Mouse (Mus musculus) thymus, adult 2 months (tissue): ENCODE data around the gene Osmr. TPM values are rescaled to one million over a fixed set of nuclear protein-coding genes. Genes with fewer than 3 reads are reported as not detected.
"Not testable (repeated sequence)": the region's sequence is repeated elsewhere in the genome, so short reads cannot be mapped to it uniquely, and the experiment has no call there.

Experiments used
- DNase-seq: peaks from one replicate; pipeline ENCODE4 v3.0.0; 2021
- H3K27ac ChIP-seq: fragments of 200-500 bp; 2 replicates; pipeline ENCODE4 v1.5.1; 2012; ENCODE audit warnings: low read length, control low read depth; ENCODE audit not compliant: control insufficient read depth, insufficient read depth
- H3K27me3 ChIP-seq: fragments of 200-500 bp; 2 replicates; pipeline ENCODE4 v1.6.1; 2012; ENCODE audit warnings: mild to moderate bottlenecking, low read length, moderate library complexity, mixed read lengths; ENCODE audit not compliant: control insufficient read depth, insufficient read depth
- H3K36me3 ChIP-seq: fragments of 200-500 bp; 2 replicates; pipeline ENCODE4 v1.6.1; 2012; ENCODE audit warnings: mild to moderate bottlenecking, low read length, moderate library complexity; ENCODE audit not compliant: control insufficient read depth, insufficient read depth
- H3K4me1 ChIP-seq: fragments of 200-500 bp; replicated peaks from 2 replicates; pipeline ENCODE4 v1.6.1; 2012; ENCODE audit warnings: low read length; ENCODE audit not compliant: control insufficient read depth, insufficient read depth
- H3K4me3 ChIP-seq: fragments of 200-500 bp; 2 replicates; pipeline ENCODE4 v1.5.1; 2012; ENCODE audit warnings: mild to moderate bottlenecking, low read length, control low read depth, moderate library complexity; ENCODE audit not compliant: control insufficient read depth, insufficient read depth
- CTCF ChIP-seq: fragments of 200-500 bp; IDR thresholded peaks from 2 replicates; pipeline ENCODE4 v1.5.1; 2012; ENCODE audit warnings: mild to moderate bottlenecking, control low read depth, low read length, moderate library complexity, borderline replicate concordance; ENCODE audit not compliant: control insufficient read depth, poor library complexity, insufficient read depth; ENCODE audit errors: extremely low read depth
- POLR2A ChIP-seq: fragments of 200-500 bp; IDR thresholded peaks from 2 replicates; pipeline ENCODE4 v1.6.1; 2012; ENCODE audit warnings: mild to moderate bottlenecking, low read length, control low read depth, moderate library complexity; ENCODE audit not compliant: control insufficient read depth, poor library complexity, insufficient read depth; ENCODE audit errors: extremely low read depth
- WGBS: fragments of 180-500 bp; shearing (Covaris S2); methylation state at CpG from one replicate; pipeline ENCODE4 v1.1.7; 2018; 5-methylcytosine and 5-hydroxymethylcytosine counted together
- polyA plus RNA-seq: library from polyadenylated mRNA; depleted of rRNA; stranded (reverse); fragments of >200 nt; gene quantifications from 2 replicates; pipeline ENCODE4 v1.2.3, GENCODE M21; 2012

The Osmr gene
- polyA plus RNA-seq, 1 experiment, result 5.2 TPM

DNA sequence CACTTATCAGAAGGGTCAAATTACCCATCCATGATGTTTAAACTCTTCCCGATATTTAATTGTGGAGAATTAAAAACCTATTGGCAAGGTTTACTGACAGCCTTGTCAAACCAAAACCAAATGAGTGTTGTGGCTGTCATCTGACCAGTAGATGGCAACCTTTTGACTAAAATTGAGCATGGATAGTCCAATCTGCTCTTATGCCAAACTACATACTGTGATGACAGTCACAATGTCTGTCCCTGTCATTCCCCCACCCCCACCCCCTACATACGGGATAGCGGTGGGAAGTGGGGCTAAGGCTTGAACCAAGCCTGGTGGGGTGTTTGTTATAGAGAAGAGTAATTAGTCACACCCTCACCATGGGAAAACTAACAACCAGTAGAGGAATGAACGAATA lies 34.6 kb downstream of the Osmr start:
- H3K36me3 ChIP-seq, result no peaks in the 10 kb centered on the region
- DNase-seq, result no peak
- no peak overlapping the region for H3K4me3 ChIP-seq
- H3K4me1 ChIP-seq, result no peaks in the 10 kb centered on the region
- H3K27me3 ChIP-seq, result no peaks in the 10 kb centered on the region
- TF ChIP-seq CTCF (no peak), POLR2A (no peak)
- WGBS, result 58% methylated on average over 4 of the region's 4 CpGs
- H3K27ac ChIP-seq, result no peak overlapping the region

DNA sequence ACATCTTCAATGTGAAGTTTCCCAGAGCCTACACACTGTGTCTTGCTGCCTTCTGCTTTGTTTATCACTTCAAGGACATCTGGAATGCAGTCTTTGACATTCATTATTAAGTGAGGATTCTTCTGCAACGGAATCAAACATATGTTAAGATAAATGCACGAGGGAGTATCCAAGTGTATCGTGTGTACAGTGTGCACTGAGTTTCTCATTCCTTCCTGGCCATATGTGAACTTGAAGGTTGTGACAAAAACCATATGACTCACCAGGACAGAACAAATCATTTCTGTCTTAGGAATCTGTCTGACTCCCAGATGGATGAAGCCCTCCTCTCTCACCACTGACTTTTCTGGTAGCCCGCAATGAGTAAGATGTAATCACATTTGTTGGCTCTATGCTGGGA lies 59.0 kb downstream of the Osmr start:
- Histone ChIP-seq H3K27me3 (no peaks in the 10 kb centered on the region), H3K36me3 (no peaks in the 10 kb centered on the region), H3K27ac (no peak overlapping the region), H3K4me1 (no peaks in the 10 kb centered on the region), H3K4me3 (no peak overlapping the region)
- WGBS, result 96% methylated on average over 4 of the region's 4 CpGs
- no peak for DNase-seq
- TF ChIP-seq CTCF, result no peak
- no peak for TF ChIP-seq POLR2A

GRCm38 (mm10) chr15:6801212-6801611 lies 73.6 kb downstream of the Osmr start:
- H3K4me3 ChIP-seq, DNase-seq, H3K27me3 ChIP-seq, H3K4me1 ChIP-seq, H3K27ac ChIP-seq: not testable (repeated sequence)
- peaks cover 17% of the 10 kb centered on the region for H3K36me3 ChIP-seq
- WGBS, result over 99% methylated on average over 8 of the region's 8 CpGs

DNA sequence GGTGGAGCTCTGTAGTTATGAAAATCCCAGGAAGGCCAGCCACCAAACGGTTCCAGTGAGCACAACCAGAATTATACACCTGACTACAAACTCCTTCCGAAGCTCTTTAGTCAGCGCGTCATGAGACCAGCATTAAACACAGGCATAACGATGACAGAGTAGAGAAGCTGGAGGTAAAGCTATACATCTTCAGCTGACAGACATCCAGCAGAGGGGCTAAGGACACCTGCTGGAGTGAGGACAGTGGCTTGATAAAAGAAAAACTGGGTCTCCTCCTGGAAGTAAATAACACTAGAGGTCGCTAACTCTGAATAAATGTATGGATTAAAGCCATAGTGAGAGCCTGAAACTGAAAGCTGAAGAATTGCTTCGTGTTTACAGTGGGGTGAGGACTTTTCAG lies 81.9 kb downstream of the Osmr start:
- no peak for DNase-seq
- Histone ChIP-seq H3K4me3 (no peak overlapping the region), H3K36me3 (peaks cover 96% of the 10 kb centered on the region), H3K4me1 (no peaks in the 10 kb centered on the region), H3K27me3 (no peaks in the 10 kb centered on the region), H3K27ac (no peak overlapping the region)
- TF ChIP-seq CTCF (no peak), POLR2A (no peak)
- 93% methylated on average over 7 of the region's 7 CpGs for WGBS

- 96% methylated on average over 11 of the region's 11 CpGs for WGBS
- no peak for DNase-seq
- TF ChIP-seq POLR2A (no peak), CTCF (no peak)
- H3K36me3 ChIP-seq, result peaks cover 96% of the 10 kb centered on the region
- no peaks in the 10 kb centered on the region for H3K4me1 ChIP-seq
- no peak overlapping the region for H3K4me3 ChIP-seq
- no peak overlapping the region for H3K27ac ChIP-seq
- no peaks in the 10 kb centered on the region for H3K27me3 ChIP-seq
Observed at GRCm38 (mm10) chr15:6791648-6792047, 83.1 kb downstream of the Osmr start.

DNA sequence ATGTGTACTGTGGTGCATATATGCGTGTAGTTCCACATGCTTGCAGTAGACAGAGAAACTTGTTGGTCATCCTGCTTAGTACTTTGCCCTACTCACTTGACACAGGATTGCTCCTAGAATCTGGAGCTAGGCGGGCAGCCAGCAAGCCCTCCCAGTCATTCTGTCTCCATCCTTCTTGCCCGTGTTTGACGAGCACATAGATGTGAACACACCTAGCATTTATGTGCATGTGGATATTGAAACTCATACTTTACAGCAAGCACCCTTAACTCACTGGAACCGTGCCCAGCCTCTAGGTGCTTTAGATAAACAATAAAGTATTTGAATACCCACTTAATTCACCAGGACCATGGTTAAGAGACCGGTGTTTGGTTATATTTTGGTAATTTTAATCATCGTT lies 84.8 kb downstream of the Osmr start:
- 98% methylated on average over 7 of the region's 7 CpGs for WGBS
- no peak for TF ChIP-seq POLR2A
- TF ChIP-seq CTCF, result no peak
- H3K4me1 ChIP-seq, result no peaks in the 10 kb centered on the region
- no peaks in the 10 kb centered on the region for H3K27me3 ChIP-seq
- H3K27ac ChIP-seq, result no peak overlapping the region
- no peak overlapping the region for H3K4me3 ChIP-seq
- DNase-seq, result no peak
- H3K36me3 ChIP-seq, result peaks cover 94% of the 10 kb centered on the region

DNA sequence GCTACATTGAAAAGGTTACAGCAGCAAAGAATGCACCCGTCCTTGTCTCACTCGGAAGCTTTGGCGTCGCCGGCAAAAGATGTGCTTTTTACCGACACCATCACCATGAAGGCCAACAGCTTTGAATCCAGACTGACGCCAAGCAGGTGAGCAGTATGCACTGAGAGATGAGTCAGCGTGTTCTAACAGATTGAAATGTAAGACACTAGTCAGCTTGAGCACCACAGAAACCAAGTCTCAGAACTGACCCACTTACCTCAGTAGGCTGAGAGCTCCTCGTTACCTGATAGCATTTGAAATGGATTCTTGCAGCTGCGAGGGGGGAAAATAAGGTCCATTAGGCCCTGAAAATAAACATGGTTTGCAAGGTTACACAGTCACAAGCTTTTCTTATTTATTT lies 87.5 kb downstream of the Osmr start:
- no peaks in the 10 kb centered on the region for H3K4me1 ChIP-seq
- no peak overlapping the region for H3K4me3 ChIP-seq
- peaks cover 92% of the 10 kb centered on the region for H3K36me3 ChIP-seq
- H3K27ac ChIP-seq, result no peak overlapping the region
- no peak for DNase-seq
- TF ChIP-seq POLR2A, result no peak
- TF ChIP-seq CTCF, result no peak
- H3K27me3 ChIP-seq, result no peaks in the 10 kb centered on the region
- 95% methylated on average over 10 of the region's 10 CpGs for WGBS
